Mouse (Mus musculus): ENCODE measurements around the gene Mta2.

Mta2 gene

GRCm38 (mm10) chr19:8941515-8942217 is at the start of gene Mta2:
TSS of gene Mta2 (plus strand) at chr19:8941875.
- peak; percentile 99 for DNase-seq (ENCODE audit: low read depth, low spot score)

GRCm38 (mm10) chr19:8892829-8893766 is 48.6 kb upstream of the Mta2 start, which contains the start of gene Ints5:
TSS of gene Ints5 (plus strand) at chr19:8893005.
- DNase-seq (ENCODE audit: low read depth, low spot score), result peak; percentile 91

GRCm38 (mm10) chr19:8895397-8895960 is 46.2 kb upstream of the Mta2 start:
- peak; percentile 84 for DNase-seq (ENCODE audit: low read depth, low spot score)

- DNase-seq (ENCODE audit: low read depth, low spot score), result peak; percentile 63
Measured at GRCm38 (mm10) chr19:8896231-8896630, 45.4 kb upstream of the Mta2 start.

- DNase-seq (ENCODE audit: low read depth, low spot score), result peak; percentile 72
Measured at GRCm38 (mm10) chr19:8897211-8897864, 44.3 kb upstream of the Mta2 start.

GRCm38 (mm10) chr19:8897865-8898495 is 43.7 kb upstream of the Mta2 start, which contains the start of gene Ganab:
TSS of gene Ganab (plus strand) at chr19:8898071.
- peak; percentile 98 for DNase-seq (ENCODE audit: low read depth, low spot score)

GRCm38 (mm10) chr19:8898576-8898975 is 43.1 kb upstream of the Mta2 start:
- DNase-seq (ENCODE audit: low read depth, low spot score), result peak; percentile 49

GRCm38 (mm10) chr19:8899079-8899478 is 42.6 kb upstream of the Mta2 start:
- DNase-seq (ENCODE audit: low read depth, low spot score), result no peak

- DNase-seq (ENCODE audit: low read depth, low spot score), result no peak
Measured at GRCm38 (mm10) chr19:8903412-8903811, 38.3 kb upstream of the Mta2 start.

GRCm38 (mm10) chr19:8908531-8908930 is 33.1 kb upstream of the Mta2 start:
- DNase-seq (ENCODE audit: low read depth, low spot score), result no peak

GRCm38 (mm10) chr19:8911810-8912209 is 29.9 kb upstream of the Mta2 start:
- no peak for DNase-seq (ENCODE audit: low read depth, low spot score)

GRCm38 (mm10) chr19:8914212-8914611 is 27.5 kb upstream of the Mta2 start:
- no peak for DNase-seq (ENCODE audit: low read depth, low spot score)

- peak; percentile 77 for DNase-seq (ENCODE audit: low read depth, low spot score)
Measured at GRCm38 (mm10) chr19:8919000-8919399, 22.7 kb upstream of the Mta2 start.

GRCm38 (mm10) chr19:8919684-8920072 is 22.0 kb upstream of the Mta2 start:
- peak; percentile 57 for DNase-seq (ENCODE audit: low read depth, low spot score)

- peak; percentile 96 for DNase-seq (ENCODE audit: low read depth, low spot score)
Measured at GRCm38 (mm10) chr19:8920073-8920736, 21.5 kb upstream of the Mta2 start, which contains the start of gene B3gat3. TSS of gene B3gat3 (plus strand) at chr19:8920374.

GRCm38 (mm10) chr19:8920836-8921291 is 20.8 kb upstream of the Mta2 start:
- peak; percentile 68 for DNase-seq (ENCODE audit: low read depth, low spot score)

GRCm38 (mm10) chr19:8921741-8922140 is 19.9 kb upstream of the Mta2 start:
- no peak for DNase-seq (ENCODE audit: low read depth, low spot score)

GRCm38 (mm10) chr19:8926766-8927165 is 14.9 kb upstream of the Mta2 start:
- DNase-seq (ENCODE audit: low read depth, low spot score), result no peak

- DNase-seq (ENCODE audit: low read depth, low spot score), result no peak
Measured at GRCm38 (mm10) chr19:8927891-8928525, 13.7 kb upstream of the Mta2 start.

GRCm38 (mm10) chr19:8928689-8929223 is 12.9 kb upstream of the Mta2 start:
- no peak for DNase-seq (ENCODE audit: low read depth, low spot score)
